Mouse (Mus musculus) limb, embryonic 15.5 days (tissue): ENCODE results near the gene Poc1a. TPM values are rescaled to one million over a fixed set of nuclear protein-coding genes. Genes with fewer than 3 reads are reported as not detected.

Source experiments
- ATAC-seq: fragments of 200-750 bp; cut with Nextera tagmentation; 2 replicates; pipeline ENCODE4 v1.8.0; 2017; ENCODE audit warnings: low read depth, moderate TSS enrichment; ENCODE audit not compliant: insufficient number of reproducible peaks, low FRiP score, low TSS enrichment
- H3K27ac ChIP-seq: fragments of 300-500 bp; sonication (generic); 2 replicates; pipeline ENCODE4 v1.5.1; 2015; ENCODE audit warnings: moderate library complexity, mild to moderate bottlenecking, inconsistent platforms
- H3K27me3 ChIP-seq: fragments of 300-500 bp; sonication (generic); 2 replicates; pipeline ENCODE4 v1.6.1; 2015; ENCODE audit warnings: inconsistent platforms
- H3K36me3 ChIP-seq: fragments of 300-500 bp; sonication (generic); 2 replicates; pipeline ENCODE4 v1.6.1; 2015; ENCODE audit warnings: inconsistent platforms
- H3K4me1 ChIP-seq: fragments of 300-500 bp; sonication (generic); 2 replicates; pipeline ENCODE4 v1.6.1; 2015; ENCODE audit warnings: inconsistent platforms
- H3K4me2 ChIP-seq: fragments of 300-500 bp; sonication (generic); 2 replicates; pipeline ENCODE4 v1.6.1; 2015; ENCODE audit warnings: mild to moderate bottlenecking, inconsistent platforms
- H3K4me3 ChIP-seq: fragments of 300-500 bp; sonication (generic); 2 replicates; pipeline ENCODE4 v1.5.1; 2015; ENCODE audit warnings: mild to moderate bottlenecking, inconsistent platforms
- H3K9ac ChIP-seq: fragments of 300-500 bp; sonication (generic); 2 replicates; pipeline ENCODE4 v1.6.1; 2015; ENCODE audit warnings: inconsistent platforms
- H3K9me3 ChIP-seq: fragments of 300-500 bp; sonication (generic); 2 replicates; pipeline ENCODE4 v1.6.1; 2016; ENCODE audit warnings: inconsistent platforms
- WGBS: fragments of 180-500 bp; shearing (Covaris S2); methylation state at CpG from one replicate; pipeline ENCODE4 v1.1.7; 2015; 5-methylcytosine and 5-hydroxymethylcytosine counted together
- polyA plus RNA-seq: library from polyadenylated mRNA; unstranded; fragments of >200 nt; fragmentation: Nextera tagmentation; extraction: Ambion mirVana; gene quantifications from 2 replicates; pipeline ENCODE4 v1.2.1, GENCODE M21; 2015

Poc1a gene
- polyA plus RNA-seq, 1 experiment from 2014 or later = 21.3 TPM

GRCm38 (mm10) chr9:106371384-106371671 lies 90.5 kb downstream of the Poc1a start:
- Histone ChIP-seq H3K4me1 (peaks cover 58% of the 10 kb centered on the region), H3K4me3 (peak overlapping the region; percentile 95), H3K9me3 (no peaks in the 10 kb centered on the region), H3K36me3 (peaks cover 44% of the 10 kb centered on the region), H3K27me3 (no peaks in the 10 kb centered on the region), H3K4me2 (peak overlapping the region; percentile 94), H3K9ac (peak overlapping the region; percentile 37; the same call in 1 of the 2 replicates), H3K27ac (peak overlapping the region; percentile 100)
- ATAC-seq = no peak
- WGBS = 12% methylated on average over 6 of the region's 6 CpGs

- peak overlapping the region; percentile 95 for H3K4me3 ChIP-seq
- peaks cover 54% of the 10 kb centered on the region for H3K4me1 ChIP-seq
- H3K27me3 ChIP-seq = no peaks in the 10 kb centered on the region
- peaks cover 45% of the 10 kb centered on the region for H3K36me3 ChIP-seq
- peak overlapping the region; percentile 100 for H3K27ac ChIP-seq
- H3K9me3 ChIP-seq = no peaks in the 10 kb centered on the region
- peak overlapping the region; percentile 37; the same call in 1 of the 2 replicates for H3K9ac ChIP-seq
- 8% methylated on average over 6 of the region's 6 CpGs for WGBS
- no peak for ATAC-seq
- peak overlapping the region; percentile 94 for H3K4me2 ChIP-seq
Observed at GRCm38 (mm10) chr9:106371776-106372175, 90.9 kb downstream of the Poc1a start.

- WGBS = 83% methylated on average over 11 of the region's 11 CpGs
- H3K4me2 ChIP-seq = peak overlapping the region; percentile 94
- no peaks in the 10 kb centered on the region for H3K27me3 ChIP-seq
- 0 out of 2 replicates have a peak overlapping the region, but pooled peaks have one; percentile 100 for H3K27ac ChIP-seq
- H3K9me3 ChIP-seq = no peaks in the 10 kb centered on the region
- H3K4me3 ChIP-seq = peak overlapping the region; percentile 95; the same call in 1 of the 2 replicates
- H3K9ac ChIP-seq = 0 out of 2 replicates have a peak overlapping the region, but pooled peaks have one; percentile 37
- no peak for ATAC-seq
- H3K36me3 ChIP-seq = peaks cover 54% of the 10 kb centered on the region
- peaks cover 59% of the 10 kb centered on the region for H3K4me1 ChIP-seq
Observed at GRCm38 (mm10) chr9:106372431-106373412, 91.9 kb downstream of the Poc1a start.

- WGBS = 78% methylated on average over 7 of the region's 7 CpGs
- no peak overlapping the region for H3K27ac ChIP-seq
- no peak overlapping the region for H3K4me2 ChIP-seq
- peaks cover 66% of the 10 kb centered on the region for H3K36me3 ChIP-seq
- no peak overlapping the region for H3K9ac ChIP-seq
- H3K9me3 ChIP-seq = no peaks in the 10 kb centered on the region
- no peak overlapping the region for H3K4me3 ChIP-seq
- ATAC-seq = no peak
- H3K4me1 ChIP-seq = peaks cover 68% of the 10 kb centered on the region
- H3K27me3 ChIP-seq = no peaks in the 10 kb centered on the region
Observed at GRCm38 (mm10) chr9:106373973-106374372, 93.1 kb downstream of the Poc1a start.

GRCm38 (mm10) chr9:106377247-106377646 lies 96.4 kb downstream of the Poc1a start:
- peaks cover 58% of the 10 kb centered on the region for H3K36me3 ChIP-seq
- H3K4me3 ChIP-seq = no peak overlapping the region
- 78% methylated on average over 8 of the region's 8 CpGs for whole genome bisulfite sequencing
- H3K4me1 ChIP-seq = peaks cover 54% of the 10 kb centered on the region
- H3K27ac ChIP-seq = peak overlapping the region; percentile 64
- ATAC-seq = no peak
- H3K27me3 ChIP-seq = no peaks in the 10 kb centered on the region
- H3K9me3 ChIP-seq = no peaks in the 10 kb centered on the region
- no peak overlapping the region for H3K4me2 ChIP-seq
- no peak overlapping the region for H3K9ac ChIP-seq

- H3K36me3 ChIP-seq = peaks cover 50% of the 10 kb centered on the region
- 49% methylated on average over 3 of the region's 3 CpGs for WGBS
- H3K4me1 ChIP-seq = peaks cover 48% of the 10 kb centered on the region
- ATAC-seq = no peak
- H3K4me3 ChIP-seq = no peak overlapping the region
- H3K27me3 ChIP-seq = no peaks in the 10 kb centered on the region
- no peak overlapping the region for H3K4me2 ChIP-seq
- H3K9me3 ChIP-seq = no peaks in the 10 kb centered on the region
- peak overlapping the region; percentile 64 for H3K27ac ChIP-seq
- H3K9ac ChIP-seq = no peak overlapping the region
Observed at GRCm38 (mm10) chr9:106378045-106378444, 97.2 kb downstream of the Poc1a start.

- Histone ChIP-seq H3K4me3 (no peak overlapping the region), H3K4me2 (no peak overlapping the region), H3K4me1 (peaks cover 48% of the 10 kb centered on the region), H3K27me3 (no peaks in the 10 kb centered on the region), H3K9ac (no peak overlapping the region), H3K9me3 (no peaks in the 10 kb centered on the region), H3K27ac (peak overlapping the region; percentile 64), H3K36me3 (peaks cover 43% of the 10 kb centered on the region)
- ATAC-seq = no peak
- 44% methylated on average over 9 of the region's 9 CpGs for WGBS
Observed at GRCm38 (mm10) chr9:106378753-106379152, 97.9 kb downstream of the Poc1a start.

- H3K27ac ChIP-seq = no peak overlapping the region
- no peak for ATAC-seq
- WGBS = 87% methylated on average over 12 of the region's 12 CpGs
Observed at GRCm38 (mm10) chr9:106386181-106386864, 105.5 kb downstream of the Poc1a start.

GRCm38 (mm10) chr9:106392828-106393527 lies 112.1 kb downstream of the Poc1a start:
- H3K27me3 ChIP-seq = no peaks in the 10 kb centered on the region
- peaks cover 23% of the 10 kb centered on the region for H3K4me1 ChIP-seq
- 74% methylated on average over 11 of the region's 11 CpGs for WGBS
- H3K4me3 ChIP-seq = no peak overlapping the region
- no peaks in the 10 kb centered on the region for H3K36me3 ChIP-seq
- H3K9me3 ChIP-seq = no peaks in the 10 kb centered on the region
- ATAC-seq = no peak
- H3K4me2 ChIP-seq = no peak overlapping the region
- no peak overlapping the region for H3K9ac ChIP-seq
- H3K27ac ChIP-seq = no peak overlapping the region

More at GRCm38 (mm10) chr9:106386181-106386864, 105.5 kb downstream of the Poc1a start:
- Histone ChIP-seq H3K4me1 (peaks cover 36% of the 10 kb centered on the region), H3K9ac (no peak overlapping the region), H3K9me3 (no peaks in the 10 kb centered on the region), H3K27me3 (no peaks in the 10 kb centered on the region), H3K36me3 (no peaks in the 10 kb centered on the region), H3K4me3 (no peak overlapping the region), H3K4me2 (no peak overlapping the region)

- no peaks in the 10 kb centered on the region for H3K36me3 ChIP-seq
- WGBS = 91% methylated on average over 8 of the region's 8 CpGs
- no peak overlapping the region for H3K4me3 ChIP-seq
- H3K9ac ChIP-seq = no peak overlapping the region
- H3K27ac ChIP-seq = no peak overlapping the region
- H3K4me2 ChIP-seq = no peak overlapping the region
- no peaks in the 10 kb centered on the region for H3K9me3 ChIP-seq
- no peaks in the 10 kb centered on the region for H3K27me3 ChIP-seq
- no peak for ATAC-seq
- peaks cover 23% of the 10 kb centered on the region for H3K4me1 ChIP-seq
Observed at GRCm38 (mm10) chr9:106393548-106393947, 112.7 kb downstream of the Poc1a start.

- H3K36me3 ChIP-seq = no peaks in the 10 kb centered on the region
- H3K9ac ChIP-seq = no peak overlapping the region
- peaks cover 29% of the 10 kb centered on the region for H3K4me1 ChIP-seq
- H3K27ac ChIP-seq = no peak overlapping the region
- H3K9me3 ChIP-seq = no peaks in the 10 kb centered on the region
- H3K4me3 ChIP-seq = no peak overlapping the region
- no peaks in the 10 kb centered on the region for H3K27me3 ChIP-seq
- no peak overlapping the region for H3K4me2 ChIP-seq
- no peak for ATAC-seq
- 43% methylated on average over 11 of the region's 11 CpGs for WGBS
Observed at GRCm38 (mm10) chr9:106394649-106395602, 114.1 kb downstream of the Poc1a start.
